Mouse (Mus musculus) cortical plate, adult 2 months (tissue): ENCODE measurements around the gene Selenon.

Experiments
- CTCF ChIP-seq: fragments of 200-500 bp; IDR thresholded peaks from 2 replicates; pipeline ENCODE4 v1.5.1; 2011; ENCODE audit warnings: mild to moderate bottlenecking, control low read depth, low read length; ENCODE audit not compliant: insufficient read depth; ENCODE audit errors: extremely low read depth
- POLR2A ChIP-seq: fragments of 200-500 bp; IDR thresholded peaks from 2 replicates; pipeline ENCODE4 v1.6.1; 2011; ENCODE audit warnings: mild to moderate bottlenecking, low read length, control low read depth; ENCODE audit not compliant: insufficient read depth; ENCODE audit errors: extremely low read depth

DNA sequence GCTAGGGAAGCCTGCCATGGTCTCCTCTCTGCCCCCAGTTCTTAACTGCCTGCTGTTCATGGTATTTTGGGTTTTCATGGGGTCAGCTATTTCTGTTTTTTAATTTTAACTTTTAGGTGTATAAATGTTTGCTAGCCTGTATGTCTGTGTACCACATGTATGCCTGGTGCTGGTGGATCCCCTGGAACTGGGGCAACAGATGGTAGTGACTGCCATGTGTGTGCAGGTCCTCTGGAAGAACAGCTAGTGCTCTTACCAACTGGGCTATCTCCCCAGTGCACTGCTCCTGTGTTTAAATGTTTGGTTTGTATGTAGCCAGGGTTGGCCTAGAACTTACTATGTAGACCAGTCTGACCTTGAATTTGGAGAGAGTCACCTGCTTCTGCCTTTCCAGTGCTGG is 32.7 kb downstream of the Selenon start:
- TF ChIP-seq CTCF, result no peak
- no peak for TF ChIP-seq POLR2A
